ENCODE assay signal across 8 mouse cellular contexts in genomic region chr11:62575297-62575658, GRCm38 (mm10). TPM values are rescaled to one million over a fixed set of nuclear protein-coding genes. Genes with fewer than 3 reads are reported as not detected.
DNase-seq lines count a peak whose midpoint lies in the region; ATAC-seq and TF ChIP-seq lines count a peak whose summit lies in the region.

No protein-coding gene starts in this region.

- peak overlapping the region; percentile 92 for H3K4me2 ChIP-seq in embryonic facial prominence, embryonic 13.5 days
- H3K4me2 ChIP-seq in limb, embryonic 14.5 days (replicated peaks; ENCODE audit: low read depth, low read length, severe bottlenecking) = peak overlapping the region; percentile 99
- H3K4me2 ChIP-seq in midbrain, embryonic 16.5 days (ENCODE audit: low read length) = peak overlapping the region; percentile 96

- peaks cover 9% of the 10 kb centered on the region; the same call in 1 of the 2 replicates for H3K27me3 ChIP-seq in embryonic facial prominence, embryonic 13.5 days
- H3K27me3 ChIP-seq in limb, embryonic 14.5 days (ENCODE audit: control insufficient read depth, insufficient read depth, low read length) = no peaks in the 10 kb centered on the region
- H3K27me3 ChIP-seq in midbrain, embryonic 16.5 days (ENCODE audit: control insufficient read depth, insufficient read depth, low read depth, low read length) = no peaks in the 10 kb centered on the region

- H3K9me3 ChIP-seq in embryonic facial prominence, embryonic 13.5 days = no peaks in the 10 kb centered on the region
- no peaks in the 10 kb centered on the region for H3K9me3 ChIP-seq in limb, embryonic 14.5 days (ENCODE audit: control insufficient read depth, low read length)
- no peaks in the 10 kb centered on the region for H3K9me3 ChIP-seq in midbrain, embryonic 16.5 days (replicated peaks; ENCODE audit: control insufficient read depth, low read length, poor library complexity, severe bottlenecking)

- peaks cover 14% of the 10 kb centered on the region for H3K4me1 ChIP-seq in embryonic facial prominence, embryonic 13.5 days
- H3K4me1 ChIP-seq in limb, embryonic 14.5 days (ENCODE audit: control insufficient read depth, insufficient read depth, low read length) = peaks cover 6% of the 10 kb centered on the region
- H3K4me1 ChIP-seq in midbrain, embryonic 16.5 days (ENCODE audit: control insufficient read depth, insufficient read depth, low read length) = peaks cover 6% of the 10 kb centered on the region

- H3K9ac ChIP-seq in embryonic facial prominence, embryonic 13.5 days = peak overlapping the region; percentile 70
- H3K9ac ChIP-seq in limb, embryonic 14.5 days (ENCODE audit: low read depth, low read length, severe bottlenecking) = peak overlapping the region; percentile 52
- peak overlapping the region; percentile 84 for H3K9ac ChIP-seq in midbrain, embryonic 16.5 days (ENCODE audit: low read depth, low read length)

- no peaks in the 10 kb centered on the region for H3K36me3 ChIP-seq in embryonic facial prominence, embryonic 13.5 days
- H3K36me3 ChIP-seq in limb, embryonic 14.5 days (ENCODE audit: control insufficient read depth, insufficient read depth, low read length) = no peaks in the 10 kb centered on the region
- 0 out of 2 replicates have a peak, but pooled peaks cover 2% of the 10 kb centered on the region for H3K36me3 ChIP-seq in midbrain, embryonic 16.5 days (ENCODE audit: control insufficient read depth, insufficient read depth, low read length)

- DNase-seq in 3T3-L1 (ENCODE audit: low read depth, low spot score) = peak; percentile 87
- peak; percentile 84 to 88 for DNase-seq in adrenal gland, postnatal 36 days
- DNase-seq in heart, adult 8-10 months (ENCODE audit: low spot score) = peak; percentile 91
- DNase-seq in kidney, adult 9 months = peak; percentile 88
- DNase-seq in limb, embryonic 14.5 days (ENCODE audit: low spot score) = peak; percentile 74
- DNase-seq in spleen, postnatal 10 days (ENCODE audit: low spot score in 2 of 2) = peak; percentile 91

- H3K4me3 ChIP-seq in embryonic facial prominence, embryonic 13.5 days = peak overlapping the region; percentile 50
- H3K4me3 ChIP-seq in limb, embryonic 14.5 days (replicated peaks; ENCODE audit: low read length) = peak overlapping the region; percentile 48
- peak overlapping the region; percentile 70 for H3K4me3 ChIP-seq in midbrain, embryonic 16.5 days (ENCODE audit: low read depth, low read length)

- under 1% methylated on average over 9 of the region's 9 CpGs for WGBS in embryonic facial prominence, embryonic 13.5 days
- WGBS in limb, embryonic 14.5 days = 2% methylated on average over 9 of the region's 9 CpGs
- WGBS in midbrain, embryonic 16.5 days = 1% methylated on average over 9 of the region's 9 CpGs

- no peak for TF ChIP-seq POLR2A in limb, embryonic 14.5 days (IDR thresholded peaks at IDR 0.05; ENCODE audit: borderline replicate concordance, extremely low read depth, insufficient read depth, insufficient read length)

- no peak overlapping the region for H3K27ac ChIP-seq in embryonic facial prominence, embryonic 13.5 days
- no peak overlapping the region for H3K27ac ChIP-seq in limb, embryonic 14.5 days (replicated peaks; ENCODE audit: low read depth, low read length)
- H3K27ac ChIP-seq in midbrain, embryonic 16.5 days (ENCODE audit: low read length) = peak overlapping the region; percentile 85

- 0 out of 2 replicates have a peak, but pooled peaks have one; percentile 41 for ATAC-seq in embryonic facial prominence, embryonic 13.5 days (ENCODE audit: insufficient number of reproducible peaks, insufficient read depth, low FRiP score, low TSS enrichment, low read depth)
- peak; percentile 83 for ATAC-seq in limb, embryonic 14.5 days (ENCODE audit: low FRiP score, low read depth)
- peak; percentile 89 for ATAC-seq in midbrain, embryonic 16.5 days

RNA-seq across cellular contexts. Expression of gene Trpv2, which starts 1.0 kb away (rescaled TPM):
- 1 to 10 TPM; 2.0 to 3.7 TPM for total RNA-seq in adrenal gland, postnatal 36 days (2021)
- 3.0 and 3.5 TPM in 2 replicates for polyA plus RNA-seq in embryonic facial prominence, embryonic 13.5 days (2015; fragmentation: Nextera tagmentation; extraction: Ambion mirVana)
- total RNA-seq in heart, adult 8-10 months (2022) = 1 to 10 TPM; 1.6 to 4.1 (median 1.8) TPM
- 2.7 and 2.8 TPM in 2 replicates for polyA plus RNA-seq in limb, embryonic 14.5 days (2012; rRNA removed)
- polyA plus RNA-seq in limb, embryonic 14.5 days (2014; fragmentation: Nextera tagmentation; extraction: Ambion mirVana) = 2.9 and 4.3 TPM in 2 replicates
- polyA plus RNA-seq in midbrain, embryonic 16.5 days (2015; fragmentation: Nextera tagmentation; extraction: Ambion mirVana) = 43.5 and 43.7 TPM in 2 replicates

RNA-seq across cellular contexts. Expression of gene Ubb, which starts 24.3 kb away (rescaled TPM):
- total RNA-seq in adrenal gland, postnatal 36 days (2021) = 1,000 to 10,000 TPM; 1,237 to 1,515 TPM
- 3,261 and 3,547 TPM in 2 replicates for polyA plus RNA-seq in embryonic facial prominence, embryonic 13.5 days (2015; fragmentation: Nextera tagmentation; extraction: Ambion mirVana)
- total RNA-seq in heart, adult 8-10 months (2022) = 100 to 1,000 TPM; 692 to 761 (median 719) TPM
- polyA plus RNA-seq in limb, embryonic 14.5 days (2012; rRNA removed) = 3,111 and 3,234 TPM in 2 replicates
- polyA plus RNA-seq in limb, embryonic 14.5 days (2014; fragmentation: Nextera tagmentation; extraction: Ambion mirVana) = 3,423 and 3,655 TPM in 2 replicates
- 4,809 and 4,815 TPM in 2 replicates for polyA plus RNA-seq in midbrain, embryonic 16.5 days (2015; fragmentation: Nextera tagmentation; extraction: Ambion mirVana)

RNA-seq across cellular contexts. Expression of gene Cenpv, which starts 36.2 kb away (rescaled TPM):
- total RNA-seq in adrenal gland, postnatal 36 days (2021) = 10 to 100 TPM; 30.2 to 37.2 TPM
- polyA plus RNA-seq in embryonic facial prominence, embryonic 13.5 days (2015; fragmentation: Nextera tagmentation; extraction: Ambion mirVana) = 35.9 and 41.1 TPM in 2 replicates
- total RNA-seq in heart, adult 8-10 months (2022) = 10 to 100 TPM; 21.2 to 27.5 (median 24.5) TPM
- 40.5 and 47.6 TPM in 2 replicates for polyA plus RNA-seq in limb, embryonic 14.5 days (2012; rRNA removed)
- polyA plus RNA-seq in limb, embryonic 14.5 days (2014; fragmentation: Nextera tagmentation; extraction: Ambion mirVana) = 26.7 and 27.0 TPM in 2 replicates
- 51.2 and 54.4 TPM in 2 replicates for polyA plus RNA-seq in midbrain, embryonic 16.5 days (2015; fragmentation: Nextera tagmentation; extraction: Ambion mirVana)
